Mouse (Mus musculus): ENCODE measurements at regions not wholly inside any gene's neighbourhood (a gene's known extent, or its start where the extent isn't known, plus 50 kb on each side); places are given as distances from the start of the nearest gene placed in this dataset.

- DNase-seq, result no peak
Observed at GRCm38 (mm10) chr1:124517543-124518171, 472.3 kb upstream of the Dpp10 start.

GRCm38 (mm10) chr1:124510492-124510891, 465.1 kb upstream of the Dpp10 start:
- no peak for DNase-seq

GRCm38 (mm10) chr1:124488456-124488855, 443.1 kb upstream of the Dpp10 start:
- DNase-seq, result no peak

- DNase-seq, result no peak
Observed at GRCm38 (mm10) chr1:124487965-124488364, 442.6 kb upstream of the Dpp10 start.

GRCm38 (mm10) chr1:124450128-124450527, 404.8 kb upstream of the Dpp10 start:
- peak; percentile 2 to 38 for DNase-seq

GRCm38 (mm10) chr1:124439526-124439925, 394.2 kb upstream of the Dpp10 start:
- DNase-seq, result no peak

GRCm38 (mm10) chr1:124435850-124436249, 390.5 kb upstream of the Dpp10 start:
- no peak for DNase-seq

GRCm38 (mm10) chr1:124429583-124429982, 384.2 kb upstream of the Dpp10 start:
- no peak for DNase-seq

GRCm38 (mm10) chr1:124416762-124417161, 371.4 kb upstream of the Dpp10 start:
- no peak for DNase-seq

- no peak for DNase-seq
Observed at GRCm38 (mm10) chr1:124410236-124410635, 364.9 kb upstream of the Dpp10 start.

- DNase-seq, result no peak
Observed at GRCm38 (mm10) chr1:124409781-124410180, 364.4 kb upstream of the Dpp10 start.

GRCm38 (mm10) chr1:124369604-124370003, 324.2 kb upstream of the Dpp10 start:
- DNase-seq, result no peak

- peak; percentile 49 to 63 for DNase-seq
Observed at GRCm38 (mm10) chr1:124348491-124348890, 303.1 kb upstream of the Dpp10 start.

GRCm38 (mm10) chr1:124339444-124339843, 294.1 kb upstream of the Dpp10 start:
- no peak for DNase-seq

GRCm38 (mm10) chr1:124338648-124339047, 293.3 kb upstream of the Dpp10 start:
- no peak for DNase-seq

- DNase-seq, result no peak
Observed at GRCm38 (mm10) chr1:124332294-124332693, 286.9 kb upstream of the Dpp10 start.

Measured in kidney, adult 8-10 months (tissue).